Mouse (Mus musculus) small intestine, adult 2 months (tissue): ENCODE results near the gene Snapc2.

ENCODE experiments used
- CTCF ChIP-seq: fragments of 200-500 bp; IDR thresholded peaks from 2 replicates; pipeline ENCODE4 v1.5.1; 2012; ENCODE audit warnings: low read depth, mild to moderate bottlenecking, control low read depth, inconsistent platforms, low read length, moderate library complexity, mixed read lengths; ENCODE audit not compliant: insufficient replicate concordance, insufficient read length; ENCODE audit errors: extremely low read depth
- POLR2A ChIP-seq: fragments of 200-500 bp; IDR thresholded peaks from 2 replicates; pipeline ENCODE4 v1.6.1; 2012; ENCODE audit warnings: low read depth, mild to moderate bottlenecking, control low read depth, inconsistent platforms, low read length, moderate library complexity

GRCm38 (mm10) chr8:4239193-4239890, 13.5 kb upstream of the Snapc2 start:
- no peak for TF ChIP-seq POLR2A
- TF ChIP-seq CTCF = no peak
